ENCODE assay signal across 8 mouse cellular contexts in genomic region chr4:124801552-124802308, GRCm38 (mm10). TPM values are rescaled to one million over a fixed set of nuclear protein-coding genes. Genes with fewer than 3 reads are reported as not detected.
DNase-seq lines count a peak whose midpoint lies in the region; ATAC-seq lines count a peak whose summit lies in the region.

Gene Mtf1 (plus strand): TSS chr4:124802104.

- 2% methylated on average over 21 of the region's 21 CpGs for WGBS in forebrain, embryonic 13.5 days
- WGBS in liver, embryonic 15.5 days (ENCODE audit: insufficient replicate concordance): 4% methylated on average over 21 of the region's 21 CpGs
- 3% methylated on average over 20 of the region's 21 CpGs for WGBS in neural tube, embryonic 11.5 days
- 3% methylated on average over 21 of the region's 21 CpGs for WGBS in stomach, embryonic 16.5 days

- H3K4me3 ChIP-seq in forebrain, embryonic 13.5 days: peak within 1 kb of the TSS; percentile 87
- peak within 1 kb of the TSS; percentile 87 for H3K4me3 ChIP-seq in liver, embryonic 15.5 days (replicated peaks)
- peak within 1 kb of the TSS; percentile 73 for H3K4me3 ChIP-seq in neural tube, embryonic 11.5 days (ENCODE audit: low read depth, low read length)
- H3K4me3 ChIP-seq in stomach, embryonic 16.5 days (replicated peaks; ENCODE audit: low read length): peak within 1 kb of the TSS; percentile 96

- no peaks in the 10 kb centered on the region for H3K27me3 ChIP-seq in forebrain, embryonic 13.5 days
- no peaks in the 10 kb centered on the region for H3K27me3 ChIP-seq in liver, embryonic 15.5 days
- no peaks in the 10 kb centered on the region for H3K27me3 ChIP-seq in neural tube, embryonic 11.5 days (ENCODE audit: control insufficient read depth, insufficient read depth, low read length)
- H3K27me3 ChIP-seq in stomach, embryonic 16.5 days (ENCODE audit: control insufficient read depth, insufficient read depth, low read length): no peaks in the 10 kb centered on the region

- H3K9me3 ChIP-seq in forebrain, embryonic 13.5 days (replicated peaks): no peaks in the 10 kb centered on the region
- no peaks in the 10 kb centered on the region for H3K9me3 ChIP-seq in liver, embryonic 15.5 days (replicated peaks)
- no peaks in the 10 kb centered on the region for H3K9me3 ChIP-seq in neural tube, embryonic 11.5 days (ENCODE audit: control insufficient read depth, low read length)
- H3K9me3 ChIP-seq in stomach, embryonic 16.5 days (replicated peaks; ENCODE audit: control insufficient read depth, low read length): no peaks in the 10 kb centered on the region

- H3K36me3 ChIP-seq in forebrain, embryonic 13.5 days (ENCODE audit: poor library complexity, severe bottlenecking): peaks cover 46% of the 10 kb centered on the region
- H3K36me3 ChIP-seq in liver, embryonic 15.5 days (replicated peaks): peaks cover 70% of the 10 kb centered on the region
- peaks cover 2% of the 10 kb centered on the region; the same call in 1 of the 2 replicates for H3K36me3 ChIP-seq in neural tube, embryonic 11.5 days (ENCODE audit: control insufficient read depth, insufficient read depth, low read length)
- no peaks in the 10 kb centered on the region for H3K36me3 ChIP-seq in stomach, embryonic 16.5 days (ENCODE audit: control insufficient read depth, insufficient read depth, low read length)

- ATAC-seq in cerebellum, adult (ENCODE audit: insufficient number of reproducible peaks, low FRiP score, low TSS enrichment): peak; percentile 64
- peak; percentile 81 for ATAC-seq in forebrain, embryonic 13.5 days
- ATAC-seq in liver, embryonic 15.5 days (ENCODE audit: insufficient read depth): peak; percentile 76
- peak; percentile 72 for ATAC-seq in neural tube, embryonic 11.5 days (ENCODE audit: insufficient read depth, low FRiP score, low TSS enrichment)
- ATAC-seq in stomach, embryonic 16.5 days (ENCODE audit: insufficient read depth, low FRiP score): peak; percentile 73

- intact Hi-C loops in heart, postnatal 10 days (cut with DNase I): loop anchor here (1.0 kb wide), 2 partner anchors 46 to 87 kb away; partner anchors contain the start of gene Sf3a3

- peak within 1 kb of the TSS; percentile 92 for H3K9ac ChIP-seq in forebrain, embryonic 13.5 days
- H3K9ac ChIP-seq in liver, embryonic 15.5 days: peak within 1 kb of the TSS; percentile 94
- H3K9ac ChIP-seq in neural tube, embryonic 11.5 days (ENCODE audit: low read length): peak within 1 kb of the TSS; percentile 94
- peak within 1 kb of the TSS; percentile 94 for H3K9ac ChIP-seq in stomach, embryonic 16.5 days (ENCODE audit: low read length)

- H3K4me2 ChIP-seq in forebrain, embryonic 13.5 days: peak within 1 kb of the TSS; percentile 92
- H3K4me2 ChIP-seq in liver, embryonic 15.5 days: peak within 1 kb of the TSS; percentile 96
- H3K4me2 ChIP-seq in neural tube, embryonic 11.5 days (ENCODE audit: low read depth): peak within 1 kb of the TSS; percentile 89
- peak within 1 kb of the TSS; percentile 87 for H3K4me2 ChIP-seq in stomach, embryonic 16.5 days (ENCODE audit: low read depth, low read length)

- H3K4me1 ChIP-seq in forebrain, embryonic 13.5 days: peaks cover 14% of the 10 kb centered on the region
- H3K4me1 ChIP-seq in liver, embryonic 15.5 days (replicated peaks): peaks cover 46% of the 10 kb centered on the region
- H3K4me1 ChIP-seq in neural tube, embryonic 11.5 days (ENCODE audit: control insufficient read depth, insufficient read depth, low read length): peaks cover 7% of the 10 kb centered on the region
- peaks cover 9% of the 10 kb centered on the region for H3K4me1 ChIP-seq in stomach, embryonic 16.5 days (ENCODE audit: control insufficient read depth, insufficient read depth, low read length)

- peak within 1 kb of the TSS; percentile 96 for H3K27ac ChIP-seq in forebrain, embryonic 13.5 days
- H3K27ac ChIP-seq in liver, embryonic 15.5 days (replicated peaks): peak within 1 kb of the TSS; percentile 98
- peak within 1 kb of the TSS; percentile 95 for H3K27ac ChIP-seq in neural tube, embryonic 11.5 days (ENCODE audit: low read depth, low read length)
- peak within 1 kb of the TSS; percentile 98 for H3K27ac ChIP-seq in stomach, embryonic 16.5 days (ENCODE audit: low read length)

- DNase-seq in ES-CJ7 (ENCODE audit: low read depth, low spot score): peak; percentile 92
- DNase-seq in heart, postnatal 10 days: peak; percentile 89 to 91
- peak; percentile 96 for DNase-seq in kidney, postnatal 4 days
- DNase-seq in neural tube, embryonic 11.5 days (ENCODE audit: low spot score): peak; percentile 92

RNA-seq across cellular contexts. Expression of gene Mtf1, which starts in this region (rescaled TPM):
- 15.8 and 16.4 TPM in 2 replicates for polyA plus RNA-seq in forebrain, embryonic 13.5 days (2015; fragmentation: Nextera tagmentation; extraction: Ambion mirVana)
- total RNA-seq in heart, postnatal 10 days (2021): 10 to 100 TPM; 17.4 to 17.6 TPM
- 11.8 and 12.4 TPM in 2 replicates for polyA plus RNA-seq in liver, embryonic 15.5 days (2015; fragmentation: Nextera tagmentation; extraction: Ambion mirVana)
- polyA plus RNA-seq in neural tube, embryonic 11.5 days (2014; fragmentation: Nextera tagmentation; extraction: Ambion mirVana): 15.3 and 16.0 TPM in 2 replicates
- polyA plus RNA-seq in stomach, embryonic 16.5 days (2015; fragmentation: Nextera tagmentation; extraction: Ambion mirVana): 13.9 and 14.5 TPM in 2 replicates

Comparison
In these comparisons a context has a peak if more than half of its experiments do, and no peak if none do; other contexts are left out.
1. Peak in every context shown above with its lines: DNase-seq, ATAC-seq, H3K4me3 ChIP-seq and H3K27ac ChIP-seq.